Mouse (Mus musculus) bone marrow, adult 2 months (tissue): ENCODE results near the gene Rhbdd2.
"Not testable (repeated sequence)": the region's sequence is repeated elsewhere in the genome, so short reads cannot be mapped to it uniquely, and the experiment has no call there.

Experiments
- CTCF ChIP-seq: fragments of 200-500 bp; IDR thresholded peaks from 2 replicates; pipeline ENCODE4 v1.5.1; 2011; ENCODE audit warnings: low read length, control low read depth; ENCODE audit not compliant: control insufficient read depth, insufficient read depth
- POLR2A ChIP-seq: fragments of 200-500 bp; IDR thresholded peaks from 2 replicates; pipeline ENCODE4 v1.6.1; 2011; ENCODE audit warnings: low read depth, mild to moderate bottlenecking, control low read depth, low read length, borderline replicate concordance; ENCODE audit not compliant: control insufficient read depth

- TF ChIP-seq POLR2A, CTCF: not testable (repeated sequence)
Measured at GRCm38 (mm10) chr5:135619741-135620140, 12.7 kb upstream of the Rhbdd2 start.
